In genomic region chr14:21314466-21314865, GRCm38 (mm10) we compare ENCODE assay signal across 20 mouse cellular contexts.
A peak's percentile ranks its signal among the peaks of the same experiment; 100 is the strongest.
DNase-seq lines count a peak whose midpoint lies in the region; ATAC-seq lines count a peak whose summit lies in the region.
"Had no signal": no experiment of that assay in that cellular context is flagged by ENCODE, and none has a peak within 500 bp of the region (broad histone marks: within the 10 kb centered on the region; RNA-seq: fewer than 3 reads in every experiment).

No protein-coding gene starts in this region.

- peaks cover 20% of the 10 kb centered on the region for H3K4me1 ChIP-seq in embryonic facial prominence, embryonic 12.5 days
- peaks cover 27% of the 10 kb centered on the region for H3K4me1 ChIP-seq in limb, embryonic 13.5 days
- no peaks in the 10 kb centered on the region for H3K4me1 ChIP-seq in forebrain, embryonic 13.5 days
- H3K4me1 ChIP-seq: intestine, embryonic 15.5 days; neural tube, embryonic 12.5 days had no signal

- no peak overlapping the region for H3K4me2 ChIP-seq in embryonic facial prominence, embryonic 12.5 days (replicated peaks)
- H3K4me2 ChIP-seq in limb, embryonic 13.5 days (replicated peaks) = peak overlapping the region; percentile 27
- H3K4me2 ChIP-seq in forebrain, embryonic 13.5 days = no peak overlapping the region
- H3K4me2 ChIP-seq: hindbrain, embryonic 14.5 days; intestine, embryonic 15.5 days; neural tube, embryonic 12.5 days had no signal

- H3K9me3 ChIP-seq in embryonic facial prominence, embryonic 12.5 days = no peaks in the 10 kb centered on the region
- no peaks in the 10 kb centered on the region for H3K9me3 ChIP-seq in limb, embryonic 13.5 days
- no peaks in the 10 kb centered on the region for H3K9me3 ChIP-seq in forebrain, embryonic 13.5 days (replicated peaks)
- H3K9me3 ChIP-seq: intestine, embryonic 15.5 days; neural tube, embryonic 12.5 days had no signal

- H3K9ac ChIP-seq in embryonic facial prominence, embryonic 12.5 days = no peak overlapping the region
- H3K9ac ChIP-seq in limb, embryonic 13.5 days = no peak overlapping the region
- no peak overlapping the region for H3K9ac ChIP-seq in forebrain, embryonic 13.5 days
- H3K9ac ChIP-seq: forebrain, postnatal 0 days; hindbrain, embryonic 14.5 days; intestine, embryonic 15.5 days; liver, embryonic 14.5 days; neural tube, embryonic 12.5 days had no signal

- no peak for ATAC-seq in embryonic facial prominence, embryonic 12.5 days (ENCODE audit: insufficient number of reproducible peaks, insufficient read depth, low FRiP score, low TSS enrichment)
- no peak for ATAC-seq in limb, embryonic 13.5 days (ENCODE audit: low FRiP score, low read depth)
- no peak for ATAC-seq in forebrain, embryonic 13.5 days
- ATAC-seq: forebrain, postnatal 0 days; intestine, embryonic 15.5 days had no signal

- 47% methylated on average over 3 of the region's 3 CpGs for WGBS in embryonic facial prominence, embryonic 12.5 days
- WGBS in limb, embryonic 13.5 days = 27% methylated on average over 3 of the region's 3 CpGs
- 91% methylated on average over 3 of the region's 3 CpGs for WGBS in forebrain, embryonic 13.5 days

- DNase-seq in heart, adult 18-20 months = peak; percentile 21 to 40
- DNase-seq in heart, postnatal 4 days = no peak
- DNase-seq in 3T3-L1 (ENCODE audit: low read depth, low spot score) = peak; percentile 9
- DNase-seq in urinary bladder, postnatal 14 days (ENCODE audit: low spot score) = no peak
- DNase-seq: adrenal gland, postnatal 25 days; B cell, adult 2 months; cerebellum, adult 2 months; forebrain, postnatal 0 days; gastrocnemius, postnatal 14 days; layer of hippocampus, postnatal 36 days; lung, postnatal 10 days; right cerebral cortex, postnatal 14 days had no signal

- no peak overlapping the region for H3K4me3 ChIP-seq in embryonic facial prominence, embryonic 12.5 days
- H3K4me3 ChIP-seq in limb, embryonic 13.5 days = no peak overlapping the region
- no peak overlapping the region for H3K4me3 ChIP-seq in forebrain, embryonic 13.5 days
- H3K4me3 ChIP-seq: intestine, embryonic 15.5 days; neural tube, embryonic 12.5 days had no signal

- H3K27me3 ChIP-seq in embryonic facial prominence, embryonic 12.5 days = no peaks in the 10 kb centered on the region
- H3K27me3 ChIP-seq in limb, embryonic 13.5 days = no peaks in the 10 kb centered on the region
- H3K27me3 ChIP-seq in forebrain, embryonic 13.5 days = no peaks in the 10 kb centered on the region
- H3K27me3 ChIP-seq: intestine, embryonic 15.5 days; neural tube, embryonic 12.5 days had no signal

- H3K36me3 ChIP-seq in embryonic facial prominence, embryonic 12.5 days = no peaks in the 10 kb centered on the region
- H3K36me3 ChIP-seq in limb, embryonic 13.5 days = no peaks in the 10 kb centered on the region
- H3K36me3 ChIP-seq in forebrain, embryonic 13.5 days (ENCODE audit: poor library complexity, severe bottlenecking) = no peaks in the 10 kb centered on the region
- H3K36me3 ChIP-seq: intestine, embryonic 15.5 days; neural tube, embryonic 12.5 days had no signal

- peak overlapping the region; percentile 79 for H3K27ac ChIP-seq in embryonic facial prominence, embryonic 12.5 days
- H3K27ac ChIP-seq in limb, embryonic 13.5 days = peak overlapping the region; percentile 81
- H3K27ac ChIP-seq in forebrain, embryonic 13.5 days = no peak overlapping the region
- H3K27ac ChIP-seq: hindbrain, embryonic 14.5 days; intestine, embryonic 15.5 days; liver, embryonic 14.5 days; neural tube, embryonic 12.5 days; stomach, postnatal 0 days had no signal

Comparison
In these comparisons a context has a peak if more than half of its experiments do, and no peak if none do; other contexts are left out.
1. DNase-seq: peak in heart, adult 18-20 months (2 of 2) and 3T3-L1 (single experiment); none in heart, postnatal 4 days (single experiment) and urinary bladder, postnatal 14 days (single experiment).